ENCODE assay signal across 20 mouse cellular contexts in genomic region chr4:120325051-120325450, GRCm38 (mm10). TPM values are rescaled to one million over a fixed set of nuclear protein-coding genes. Genes with fewer than 3 reads are reported as not detected.
DNase-seq lines count a peak whose midpoint lies in the region; ATAC-seq and TF ChIP-seq lines count a peak whose summit lies in the region.
"Had no signal": no experiment of that assay in that cellular context is flagged by ENCODE, and none has a peak within 500 bp of the region (broad histone marks: within the 10 kb centered on the region; RNA-seq: fewer than 3 reads in every experiment).

No protein-coding gene starts in this region.

- no peaks in the 10 kb centered on the region for H3K4me1 ChIP-seq in heart, adult 2 months (ENCODE audit: control insufficient read depth, insufficient read depth, low read length)
- no peaks in the 10 kb centered on the region for H3K4me1 ChIP-seq in liver, postnatal 0 days (ENCODE audit: insufficient read depth)
- H3K4me1 ChIP-seq in liver, embryonic 12.5 days, result no peaks in the 10 kb centered on the region
- H3K4me1 ChIP-seq: embryonic facial prominence, embryonic 13.5 days; embryonic facial prominence, embryonic 15.5 days; forebrain, embryonic 10.5 days had no signal

- no peak overlapping the region for H3K4me3 ChIP-seq in heart, adult 2 months
- no peak overlapping the region for H3K4me3 ChIP-seq in liver, postnatal 0 days (ENCODE audit: low read depth, low read length)
- no peak overlapping the region for H3K4me3 ChIP-seq in liver, embryonic 12.5 days
- H3K4me3 ChIP-seq: embryonic facial prominence, embryonic 13.5 days; embryonic facial prominence, embryonic 15.5 days; erythroblast, embryonic 14.5 days; forebrain, embryonic 10.5 days; forebrain, embryonic 13.5 days had no signal

- no peak for ATAC-seq in liver, postnatal 0 days
- ATAC-seq in liver, embryonic 12.5 days, result no peak
- ATAC-seq: forebrain, embryonic 13.5 days had no signal

- no peak for TF ChIP-seq POLR2A in heart, adult 2 months (IDR thresholded peaks at IDR 0.05; ENCODE audit: insufficient read depth, low read depth, low read length)

- DNase-seq in heart, adult 11 months, result peak; percentile 59
- no peak for DNase-seq in heart, adult 2 months
- peak; percentile 7 for DNase-seq in liver, postnatal 0 days
- DNase-seq: adrenal gland, adult 2 months; adrenal gland, postnatal 10 days; adrenal gland, postnatal 25 days; cerebellum, adult 11 months; cerebellum, adult 18-20 months; cerebellum, adult 8-10 months; cerebellum, adult 9-11 months; cerebellum, postnatal 14 days; cerebellum, postnatal 36 days; embryo, embryonic 11 days had no signal

- no peak overlapping the region for H3K9ac ChIP-seq in heart, adult 2 months (ENCODE audit: low read depth, low read length)
- H3K9ac ChIP-seq in liver, postnatal 0 days (replicated peaks), result no peak overlapping the region
- no peak overlapping the region for H3K9ac ChIP-seq in liver, embryonic 12.5 days
- H3K9ac ChIP-seq: embryonic facial prominence, embryonic 13.5 days; embryonic facial prominence, embryonic 15.5 days; forebrain, embryonic 13.5 days had no signal

- H3K36me3 ChIP-seq in heart, adult 2 months (ENCODE audit: control insufficient read depth, insufficient read depth, low read length), result no peaks in the 10 kb centered on the region
- no peaks in the 10 kb centered on the region for H3K36me3 ChIP-seq in liver, postnatal 0 days (replicated peaks; ENCODE audit: insufficient read depth, low read length)
- no peaks in the 10 kb centered on the region for H3K36me3 ChIP-seq in liver, embryonic 12.5 days
- H3K36me3 ChIP-seq: embryonic facial prominence, embryonic 13.5 days; embryonic facial prominence, embryonic 15.5 days; forebrain, embryonic 10.5 days had no signal

- 73% methylated on average over 6 of the region's 6 CpGs for WGBS in heart, adult 2 months
- 70% methylated on average over 6 of the region's 6 CpGs for WGBS in liver, postnatal 0 days (ENCODE audit: insufficient replicate concordance)
- 55% methylated on average over 6 of the region's 6 CpGs for WGBS in liver, embryonic 12.5 days (ENCODE audit: insufficient replicate concordance)

- intact Hi-C loops in heart, adult 2 months (cut with DNase I), result no loop called here

- H3K27me3 ChIP-seq in heart, adult 2 months (ENCODE audit: control insufficient read depth, insufficient read depth, low read length), result no peaks in the 10 kb centered on the region
- no peaks in the 10 kb centered on the region for H3K27me3 ChIP-seq in liver, postnatal 0 days (ENCODE audit: insufficient read depth, low read length)
- H3K27me3 ChIP-seq in liver, embryonic 12.5 days (replicated peaks), result peaks cover 15% of the 10 kb centered on the region; the same call in 1 of the 2 replicates
- H3K27me3 ChIP-seq: embryonic facial prominence, embryonic 13.5 days; forebrain, embryonic 13.5 days had no signal

- H3K79me2 ChIP-seq in heart, adult 2 months (replicated peaks; ENCODE audit: control insufficient read depth, insufficient read depth, low read length), result no peaks in the 10 kb centered on the region

- no peak for TF ChIP-seq CTCF in heart, adult 2 months (IDR thresholded peaks at IDR 0.05)
- TF ChIP-seq CTCF in liver, postnatal 0 days (IDR thresholded peaks at IDR 0.05; ENCODE audit: low read depth), result no peak

- no peak overlapping the region for H3K4me2 ChIP-seq in liver, postnatal 0 days (ENCODE audit: low read depth, low read length)
- no peak overlapping the region for H3K4me2 ChIP-seq in liver, embryonic 12.5 days
- H3K4me2 ChIP-seq: embryonic facial prominence, embryonic 13.5 days; embryonic facial prominence, embryonic 15.5 days; forebrain, embryonic 13.5 days had no signal

- no peak overlapping the region for H3K27ac ChIP-seq in heart, adult 2 months
- no peak overlapping the region for H3K27ac ChIP-seq in liver, postnatal 0 days (ENCODE audit: low read depth)
- H3K27ac ChIP-seq in liver, embryonic 12.5 days, result no peak overlapping the region
- H3K27ac ChIP-seq: embryonic facial prominence, embryonic 13.5 days; embryonic facial prominence, embryonic 15.5 days; forebrain, embryonic 10.5 days; forebrain, embryonic 13.5 days had no signal

- TF ChIP-seq EP300 in heart, adult 2 months (IDR thresholded peaks at IDR 0.05; ENCODE audit: insufficient read depth, low read depth, low read length), result no peak
- TF ChIP-seq EP300 in liver, postnatal 0 days (IDR thresholded peaks at IDR 0.05; ENCODE audit: low read depth), result no peak

- no peaks in the 10 kb centered on the region for H3K9me3 ChIP-seq in liver, postnatal 0 days (ENCODE audit: low read length)
- H3K9me3 ChIP-seq in liver, embryonic 12.5 days (replicated peaks), result no peaks in the 10 kb centered on the region
- H3K9me3 ChIP-seq: embryonic facial prominence, embryonic 13.5 days; embryonic facial prominence, embryonic 15.5 days; forebrain, embryonic 10.5 days; forebrain, embryonic 13.5 days had no signal

RNA-seq across cellular contexts. Expression of gene Foxo6, which starts 37.9 kb away (rescaled TPM):
- total RNA-seq in heart, adult 2 months (2021), result 1 to 10 TPM; 3.3 to 5.4 TPM
- polyA plus RNA-seq in heart, adult 2 months (2012; rRNA removed), result 5.5 TPM in 2 replicates
- not detected in 2 replicates for polyA plus RNA-seq in liver, postnatal 0 days (2015; fragmentation: Nextera tagmentation; extraction: Ambion mirVana)
- not detected in 2 replicates for polyA plus RNA-seq in liver, embryonic 12.5 days (2016; fragmentation: Nextera tagmentation; extraction: Ambion mirVana)
- total RNA-seq: common myeloid progenitor, adult 5-6 weeks had no signal
- polyA plus RNA-seq: erythroblast, embryonic 14.5 days had no signal

Comparison
In these comparisons a context has a peak if more than half of its experiments do, and no peak if none do; other contexts are left out.
1. DNase-seq: peak in heart, adult 11 months (single experiment) and liver, postnatal 0 days (single experiment); none in heart, adult 2 months (0 of 2).